Mouse (Mus musculus) forebrain, embryonic 16.5 days (tissue): ENCODE measurements around the gene Pstk. TPM values are rescaled to one million over a fixed set of nuclear protein-coding genes. Genes with fewer than 3 reads are reported as not detected.
"Not testable (repeated sequence)": the region's sequence is repeated elsewhere in the genome, so short reads cannot be mapped to it uniquely, and the experiment has no call there.

Source experiments
- ATAC-seq: fragments of 200-750 bp; cut with Nextera tagmentation; 2 replicates; pipeline ENCODE4 v1.8.0; 2017; ENCODE audit warnings: mild to moderate bottlenecking, moderate library complexity
- H3K27ac ChIP-seq: fragments of 300-500 bp; sonication (generic); 2 replicates; pipeline ENCODE4 v1.5.1; 2014; ENCODE audit warnings: low read length, control low read depth
- H3K27me3 ChIP-seq: fragments of 300-500 bp; sonication (generic); replicated peaks from 2 replicates; pipeline ENCODE4 v1.6.1; 2014; ENCODE audit warnings: low read length; ENCODE audit not compliant: control insufficient read depth, insufficient read depth
- H3K36me3 ChIP-seq: fragments of 300-500 bp; sonication (generic); 2 replicates; pipeline ENCODE4 v1.6.1; 2014; ENCODE audit not compliant: control insufficient read depth, insufficient read depth
- H3K4me1 ChIP-seq: fragments of 300-500 bp; sonication (generic); replicated peaks from 2 replicates; pipeline ENCODE4 v1.6.1; 2014; ENCODE audit warnings: low read length; ENCODE audit not compliant: control insufficient read depth, insufficient read depth
- H3K4me2 ChIP-seq: fragments of 300-500 bp; sonication (generic); 2 replicates; pipeline ENCODE4 v1.6.1; 2014; ENCODE audit warnings: mild to moderate bottlenecking, low read length, control low read depth
- H3K4me3 ChIP-seq: fragments of 300-500 bp; sonication (generic); replicated peaks from 2 replicates; pipeline ENCODE4 v1.5.1; 2014; ENCODE audit warnings: mild to moderate bottlenecking, low read length, control low read depth
- H3K9ac ChIP-seq: fragments of 300-500 bp; sonication (generic); replicated peaks from 2 replicates; pipeline ENCODE4 v1.6.1; 2014; ENCODE audit warnings: low read depth, low read length, control low read depth
- H3K9me3 ChIP-seq: fragments of 300-500 bp; sonication (generic); 2 replicates; pipeline ENCODE4 v1.6.1; 2016; ENCODE audit warnings: low read length; ENCODE audit not compliant: control insufficient read depth
- WGBS: fragments of 180-500 bp; shearing (Covaris S2); extraction: QIAGEN DNeasy Blood & Tissue Kit; methylation state at CpG from one replicate; pipeline ENCODE4 v1.1.7; 2014; 5-methylcytosine and 5-hydroxymethylcytosine counted together
- polyA plus RNA-seq: library from polyadenylated mRNA; unstranded; fragments of >200 nt; fragmentation: Nextera tagmentation; extraction: Ambion mirVana; gene quantifications from 2 replicates; pipeline ENCODE4 v1.2.1, GENCODE M21; 2015

Gene Pstk
- polyA plus RNA-seq, 1 experiment from 2014 or later, result 38.3 TPM

- H3K4me1 ChIP-seq, result peaks cover 24% of the 10 kb centered on the region
- ATAC-seq, result peak; percentile 99
- H3K9ac ChIP-seq, result peak within 1 kb of the TSS; percentile 98
- peak within 1 kb of the TSS; percentile 74 for H3K4me2 ChIP-seq
- WGBS, result under 1% methylated on average over 42 of the region's 42 CpGs
- H3K4me3 ChIP-seq, result peak within 1 kb of the TSS; percentile 92
- H3K9me3 ChIP-seq, result no peaks in the 10 kb centered on the region
- H3K27me3 ChIP-seq, result no peaks in the 10 kb centered on the region
- H3K36me3 ChIP-seq, result no peaks in the 10 kb centered on the region
- H3K27ac ChIP-seq, result peak within 1 kb of the TSS; percentile 72
Observed at GRCm38 (mm10) chr7:131410416-131411058, 39.6 kb downstream of the Pstk start, which contains the start of the genes Ikzf5 and Acadsb. Ikzf5 (minus strand) TSS chr7:131410521. Acadsb (plus strand) TSS chr7:131410601.

DNA sequence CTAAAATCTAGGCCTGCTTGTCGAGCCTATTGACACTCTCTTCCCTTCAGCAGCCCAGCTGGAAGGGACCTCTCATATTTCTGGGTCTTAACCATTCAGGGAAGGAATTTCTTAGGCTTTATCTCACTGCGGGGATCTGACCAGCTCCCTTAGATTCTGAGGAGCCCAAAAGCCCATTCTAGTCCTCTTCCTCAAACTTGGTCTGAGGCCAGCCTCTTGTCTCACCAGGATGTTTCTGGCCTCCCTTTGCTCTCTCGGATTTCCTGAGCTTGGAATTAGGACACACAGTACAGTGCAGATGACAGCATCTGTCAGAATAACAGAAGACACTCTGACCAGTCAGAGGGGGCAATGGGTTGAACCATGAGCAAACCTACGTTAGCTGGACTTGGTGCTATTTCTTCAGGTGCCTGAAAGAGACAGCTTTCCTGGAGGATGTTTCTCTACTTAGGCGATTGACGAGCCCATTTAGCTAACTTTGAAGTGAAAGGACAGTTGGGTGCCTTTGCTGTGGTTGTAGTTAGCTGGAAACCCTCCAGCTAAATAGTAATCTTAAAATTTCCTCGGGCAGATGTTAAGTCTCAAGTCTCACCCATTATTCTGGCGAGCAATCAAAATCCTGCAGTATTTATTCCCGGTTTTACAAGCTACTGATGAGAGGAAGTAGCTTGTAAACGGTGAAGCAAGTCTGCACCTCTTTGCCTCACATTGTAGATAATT, 40.4 kb downstream of the Pstk start:
- Histone ChIP-seq H3K4me2 (peak overlapping the region; percentile 68), H3K36me3 (no peaks in the 10 kb centered on the region), H3K9me3 (no peaks in the 10 kb centered on the region), H3K4me1 (peaks cover 24% of the 10 kb centered on the region), H3K9ac (peak overlapping the region; percentile 36), H3K27me3 (no peaks in the 10 kb centered on the region), H3K27ac (no peak overlapping the region), H3K4me3 (peak overlapping the region; percentile 92)
- no peak for ATAC-seq
- 57% methylated on average over 10 of the region's 10 CpGs for WGBS

GRCm38 (mm10) chr7:131411941-131412270, 41.0 kb downstream of the Pstk start:
- H3K9me3 ChIP-seq, result no peaks in the 10 kb centered on the region
- no peak overlapping the region for H3K9ac ChIP-seq
- H3K36me3 ChIP-seq, result no peaks in the 10 kb centered on the region
- H3K27me3 ChIP-seq, result no peaks in the 10 kb centered on the region
- 60% methylated on average over 2 of the region's 2 CpGs for WGBS
- no peak overlapping the region for H3K4me3 ChIP-seq
- H3K4me1 ChIP-seq, result peaks cover 24% of the 10 kb centered on the region
- no peak overlapping the region for H3K27ac ChIP-seq
- H3K4me2 ChIP-seq, result peak overlapping the region; percentile 68; the same call in 1 of the 2 replicates
- no peak for ATAC-seq

DNA sequence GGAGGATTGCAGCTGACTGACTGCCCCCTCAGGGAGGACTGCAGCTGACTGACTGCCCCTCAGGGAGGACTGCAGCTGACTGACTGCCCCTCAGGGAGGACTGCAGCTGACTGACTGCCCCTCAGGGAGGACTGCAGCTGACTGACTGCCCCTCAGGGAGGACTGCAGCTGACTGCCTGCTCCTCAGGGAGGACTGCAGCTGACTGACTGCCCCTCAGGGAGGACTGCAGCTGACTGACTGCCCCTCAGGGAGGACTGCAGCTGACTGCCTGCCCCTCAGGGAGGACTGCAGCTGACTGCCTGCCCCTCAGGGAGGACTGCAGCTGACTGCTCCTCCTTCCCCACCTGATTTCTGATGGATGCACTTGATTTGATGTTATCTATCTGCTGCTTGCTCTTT, 45.8 kb downstream of the Pstk start:
- ATAC-seq, result not testable (repeated sequence)

GRCm38 (mm10) chr7:131417605-131418004, 46.7 kb downstream of the Pstk start:
- H3K9me3 ChIP-seq, result no peaks in the 10 kb centered on the region
- H3K36me3 ChIP-seq, result no peaks in the 10 kb centered on the region
- H3K9ac ChIP-seq, result no peak overlapping the region
- no peak overlapping the region for H3K27ac ChIP-seq
- H3K4me1 ChIP-seq, result peaks cover under 1% of the 10 kb centered on the region; the same call in 1 of the 2 replicates
- ATAC-seq, result no peak
- no peaks in the 10 kb centered on the region for H3K27me3 ChIP-seq
- no peak overlapping the region for H3K4me2 ChIP-seq
- no peak overlapping the region for H3K4me3 ChIP-seq

More for the DNA sequence above, 45.8 kb downstream of the Pstk start:
- not testable (repeated sequence) for H3K4me2 ChIP-seq, H3K4me3 ChIP-seq, H3K36me3 ChIP-seq, H3K4me1 ChIP-seq, H3K27ac ChIP-seq, H3K9ac ChIP-seq, H3K27me3 ChIP-seq, H3K9me3 ChIP-seq

GRCm38 (mm10) chr7:131424912-131425311, 54.0 kb downstream of the Pstk start:
- Histone ChIP-seq H3K4me2 (no peak overlapping the region), H3K4me1 (no peaks in the 10 kb centered on the region), H3K9ac (no peak overlapping the region), H3K27ac (no peak overlapping the region), H3K4me3 (no peak overlapping the region), H3K9me3 (no peaks in the 10 kb centered on the region), H3K36me3 (no peaks in the 10 kb centered on the region; the same call in 1 of the 2 replicates), H3K27me3 (no peaks in the 10 kb centered on the region)
- ATAC-seq, result no peak
- 84% methylated on average over 2 of the region's 2 CpGs for WGBS

GRCm38 (mm10) chr7:131427331-131427730, 56.4 kb downstream of the Pstk start:
- H3K9me3 ChIP-seq, result no peaks in the 10 kb centered on the region
- no peak overlapping the region for H3K9ac ChIP-seq
- H3K4me1 ChIP-seq, result no peaks in the 10 kb centered on the region
- no peak overlapping the region for H3K4me2 ChIP-seq
- H3K36me3 ChIP-seq, result peaks cover 14% of the 10 kb centered on the region
- no peak overlapping the region for H3K27ac ChIP-seq
- no peaks in the 10 kb centered on the region for H3K27me3 ChIP-seq
- 92% methylated on average over 5 of the region's 5 CpGs for WGBS
- ATAC-seq, result no peak
- no peak overlapping the region for H3K4me3 ChIP-seq

DNA sequence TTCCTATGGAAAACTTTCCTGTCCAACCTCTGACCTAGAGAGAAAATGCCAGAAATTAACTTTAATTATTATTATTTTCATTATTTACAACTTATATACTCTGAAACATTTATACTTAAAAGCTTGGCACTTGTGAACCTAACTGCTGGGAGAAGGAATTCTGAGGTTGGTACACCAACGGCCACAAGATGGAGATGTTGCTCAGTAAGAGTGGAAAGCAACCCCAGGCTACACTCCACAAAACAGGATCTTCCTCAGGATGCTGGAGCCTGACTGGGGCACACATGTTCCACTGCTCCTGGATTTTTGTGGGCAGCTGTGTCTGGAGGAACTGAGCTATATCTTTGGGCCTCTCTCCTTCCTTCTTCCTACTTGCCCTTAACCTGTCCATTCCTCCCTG, 61.3 kb downstream of the Pstk start:
- H3K36me3 ChIP-seq, result peaks cover 17% of the 10 kb centered on the region
- no peaks in the 10 kb centered on the region for H3K4me1 ChIP-seq
- 6% methylated on average over 1 of the region's 1 CpGs for WGBS
- no peak overlapping the region for H3K27ac ChIP-seq
- H3K9me3 ChIP-seq, result no peaks in the 10 kb centered on the region
- no peak overlapping the region for H3K9ac ChIP-seq
- no peaks in the 10 kb centered on the region for H3K27me3 ChIP-seq
- no peak overlapping the region for H3K4me3 ChIP-seq
- 0 out of 2 replicates have a peak, but pooled peaks have one; percentile 45 for ATAC-seq
- H3K4me2 ChIP-seq, result no peak overlapping the region

GRCm38 (mm10) chr7:131434276-131434675, 63.3 kb downstream of the Pstk start:
- Histone ChIP-seq H3K9me3 (no peaks in the 10 kb centered on the region), H3K4me3 (no peak overlapping the region), H3K36me3 (peaks cover 17% of the 10 kb centered on the region), H3K27ac (no peak overlapping the region), H3K4me1 (no peaks in the 10 kb centered on the region), H3K9ac (no peak overlapping the region), H3K27me3 (no peaks in the 10 kb centered on the region), H3K4me2 (no peak overlapping the region)
- 86% methylated on average over 1 of the region's 1 CpGs for WGBS
- ATAC-seq, result no peak
